Mouse (Mus musculus): Measurements from ENCODE around the gene Bbs4. TPM values are rescaled to one million over a fixed set of nuclear protein-coding genes. Genes with fewer than 3 reads are reported as not detected.
A peak's percentile ranks its signal among the peaks of the same experiment; 100 is the strongest.
"Not testable (repeated sequence)": the region's sequence is repeated elsewhere in the genome, so short reads cannot be mapped to it uniquely, and the experiment has no call there.

Gene Bbs4
- 2.2 and 2.9 TPM in 2 replicates for polyA plus RNA-seq (2012; ENCODE audit: insufficient read depth, insufficient read length, missing spikeins)

GRCm38 (mm10) chr9:59353253-59353639, at the start of gene Bbs4:
Gene Bbs4 (minus strand): TSS chr9:59353508.
- H3K4me3 ChIP-seq (ENCODE audit: insufficient read depth, low read depth, low read length), result peak within 1 kb of the TSS; percentile 64
- H3K4me1 ChIP-seq (ENCODE audit: control insufficient read depth, insufficient read depth, insufficient read length, low read length), result no peaks in the 10 kb centered on the region
- H3K27ac ChIP-seq (replicated peaks; ENCODE audit: low read depth, low read length), result peak within 1 kb of the TSS; percentile 75

- H3K27ac ChIP-seq (replicated peaks; ENCODE audit: low read depth, low read length), result no peak overlapping the region
- no peaks in the 10 kb centered on the region for H3K4me1 ChIP-seq (ENCODE audit: control insufficient read depth, insufficient read depth, insufficient read length, low read length)
- no peak overlapping the region for H3K4me3 ChIP-seq (ENCODE audit: insufficient read depth, low read depth, low read length)
Observed at GRCm38 (mm10) chr9:59389086-59389485, 35.8 kb upstream of the Bbs4 start.

- Histone ChIP-seq H3K4me1 (ENCODE audit: control insufficient read depth, insufficient read depth, insufficient read length, low read length) (no peaks in the 10 kb centered on the region), H3K27ac (replicated peaks; ENCODE audit: low read depth, low read length) (no peak overlapping the region), H3K4me3 (ENCODE audit: insufficient read depth, low read depth, low read length) (no peak overlapping the region)
Observed at GRCm38 (mm10) chr9:59388311-59388710, 35.0 kb upstream of the Bbs4 start.

- no peak overlapping the region for H3K27ac ChIP-seq (replicated peaks; ENCODE audit: low read depth, low read length)
- H3K4me3 ChIP-seq (ENCODE audit: insufficient read depth, low read depth, low read length), result no peak overlapping the region
- no peaks in the 10 kb centered on the region for H3K4me1 ChIP-seq (ENCODE audit: control insufficient read depth, insufficient read depth, insufficient read length, low read length)
Observed at GRCm38 (mm10) chr9:59387461-59387860, 34.2 kb upstream of the Bbs4 start.

GRCm38 (mm10) chr9:59375626-59376025, 22.3 kb upstream of the Bbs4 start:
- H3K4me1 ChIP-seq (ENCODE audit: control insufficient read depth, insufficient read depth, insufficient read length, low read length), result no peaks in the 10 kb centered on the region
- H3K4me3 ChIP-seq (ENCODE audit: insufficient read depth, low read depth, low read length), result no peak overlapping the region
- H3K27ac ChIP-seq (replicated peaks; ENCODE audit: low read depth, low read length), result no peak overlapping the region

GRCm38 (mm10) chr9:59369646-59370045, 16.3 kb upstream of the Bbs4 start:
- Histone ChIP-seq H3K4me1 (ENCODE audit: control insufficient read depth, insufficient read depth, insufficient read length, low read length) (no peaks in the 10 kb centered on the region), H3K27ac (replicated peaks; ENCODE audit: low read depth, low read length) (no peak overlapping the region), H3K4me3 (ENCODE audit: insufficient read depth, low read depth, low read length) (no peak overlapping the region)

- Histone ChIP-seq H3K4me3 (ENCODE audit: insufficient read depth, low read depth, low read length) (no peak overlapping the region), H3K4me1 (ENCODE audit: control insufficient read depth, insufficient read depth, insufficient read length, low read length) (no peaks in the 10 kb centered on the region), H3K27ac (replicated peaks; ENCODE audit: low read depth, low read length) (no peak overlapping the region)
Observed at GRCm38 (mm10) chr9:59369220-59369619, 15.9 kb upstream of the Bbs4 start.

- H3K27ac ChIP-seq (replicated peaks; ENCODE audit: low read depth, low read length); H3K4me1 ChIP-seq (ENCODE audit: control insufficient read depth, insufficient read depth, insufficient read length, low read length); H3K4me3 ChIP-seq (ENCODE audit: insufficient read depth, low read depth, low read length): not testable (repeated sequence)
Observed at GRCm38 (mm10) chr9:59360487-59360886, 7.2 kb upstream of the Bbs4 start.

- not testable (repeated sequence) for H3K4me3 ChIP-seq (ENCODE audit: insufficient read depth, low read depth, low read length); H3K4me1 ChIP-seq (ENCODE audit: control insufficient read depth, insufficient read depth, insufficient read length, low read length); H3K27ac ChIP-seq (replicated peaks; ENCODE audit: low read depth, low read length)
Observed at GRCm38 (mm10) chr9:59358041-59358440, 4.7 kb upstream of the Bbs4 start.

GRCm38 (mm10) chr9:59352586-59353252, 589 bp downstream of the Bbs4 start:
- H3K4me3 ChIP-seq (ENCODE audit: insufficient read depth, low read depth, low read length), result peak overlapping the region; percentile 64
- no peaks in the 10 kb centered on the region for H3K4me1 ChIP-seq (ENCODE audit: control insufficient read depth, insufficient read depth, insufficient read length, low read length)
- peak overlapping the region; percentile 60 for H3K27ac ChIP-seq (replicated peaks; ENCODE audit: low read depth, low read length)

GRCm38 (mm10) chr9:59346176-59346575, 7.1 kb downstream of the Bbs4 start:
- no peaks in the 10 kb centered on the region for H3K4me1 ChIP-seq (ENCODE audit: control insufficient read depth, insufficient read depth, insufficient read length, low read length)
- no peak overlapping the region for H3K27ac ChIP-seq (replicated peaks; ENCODE audit: low read depth, low read length)
- no peak overlapping the region for H3K4me3 ChIP-seq (ENCODE audit: insufficient read depth, low read depth, low read length)

- H3K4me1 ChIP-seq (ENCODE audit: control insufficient read depth, insufficient read depth, insufficient read length, low read length), result no peaks in the 10 kb centered on the region
- H3K27ac ChIP-seq (replicated peaks; ENCODE audit: low read depth, low read length), result no peak overlapping the region
- H3K4me3 ChIP-seq (ENCODE audit: insufficient read depth, low read depth, low read length), result no peak overlapping the region
Observed at GRCm38 (mm10) chr9:59340002-59340401, 13.3 kb downstream of the Bbs4 start.

GRCm38 (mm10) chr9:59339107-59339506, 14.2 kb downstream of the Bbs4 start:
- Histone ChIP-seq H3K4me3 (ENCODE audit: insufficient read depth, low read depth, low read length) (no peak overlapping the region), H3K27ac (replicated peaks; ENCODE audit: low read depth, low read length) (no peak overlapping the region), H3K4me1 (ENCODE audit: control insufficient read depth, insufficient read depth, insufficient read length, low read length) (no peaks in the 10 kb centered on the region)

GRCm38 (mm10) chr9:59338411-59338810, 14.9 kb downstream of the Bbs4 start:
- no peaks in the 10 kb centered on the region for H3K4me1 ChIP-seq (ENCODE audit: control insufficient read depth, insufficient read depth, insufficient read length, low read length)
- H3K27ac ChIP-seq (replicated peaks; ENCODE audit: low read depth, low read length), result no peak overlapping the region
- H3K4me3 ChIP-seq (ENCODE audit: insufficient read depth, low read depth, low read length), result no peak overlapping the region

- no peak overlapping the region for H3K4me3 ChIP-seq (ENCODE audit: insufficient read depth, low read depth, low read length)
- H3K4me1 ChIP-seq (ENCODE audit: control insufficient read depth, insufficient read depth, insufficient read length, low read length), result no peaks in the 10 kb centered on the region
- no peak overlapping the region for H3K27ac ChIP-seq (replicated peaks; ENCODE audit: low read depth, low read length)
Observed at GRCm38 (mm10) chr9:59337889-59338288, 15.4 kb downstream of the Bbs4 start.

GRCm38 (mm10) chr9:59336539-59336938, 16.8 kb downstream of the Bbs4 start:
- Histone ChIP-seq H3K27ac (replicated peaks; ENCODE audit: low read depth, low read length) (no peak overlapping the region), H3K4me1 (ENCODE audit: control insufficient read depth, insufficient read depth, insufficient read length, low read length) (no peaks in the 10 kb centered on the region), H3K4me3 (ENCODE audit: insufficient read depth, low read depth, low read length) (no peak overlapping the region)
